Mouse (Mus musculus): ENCODE measurements at regions not wholly inside any gene's neighbourhood (a gene's known extent, or its start where the extent isn't known, plus 50 kb on each side); places are given as distances from the start of the nearest gene placed in this dataset.

DNA sequence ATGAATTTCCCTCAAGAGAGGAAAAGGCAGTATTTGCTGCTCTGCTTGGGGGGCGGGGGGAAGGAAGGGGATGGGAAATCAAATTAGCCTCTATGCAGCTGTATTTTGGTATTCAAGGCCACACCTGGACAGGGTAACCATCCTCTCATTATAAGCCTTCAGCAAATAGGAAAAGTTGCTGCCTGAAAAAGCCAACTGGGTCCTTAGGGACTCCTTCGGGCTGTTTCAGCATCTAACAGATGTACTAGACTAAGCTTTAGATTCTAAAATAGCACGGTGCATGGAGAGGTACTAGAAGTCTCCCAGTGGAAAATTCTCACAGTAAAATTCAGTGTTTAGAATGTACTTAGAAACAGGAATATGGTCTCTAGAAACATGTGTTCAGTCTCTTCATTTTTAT lies 183.1 kb downstream of the Gm13691 start:
- ATAC-seq (ENCODE audit: low TSS enrichment): peak; percentile 97

DNA sequence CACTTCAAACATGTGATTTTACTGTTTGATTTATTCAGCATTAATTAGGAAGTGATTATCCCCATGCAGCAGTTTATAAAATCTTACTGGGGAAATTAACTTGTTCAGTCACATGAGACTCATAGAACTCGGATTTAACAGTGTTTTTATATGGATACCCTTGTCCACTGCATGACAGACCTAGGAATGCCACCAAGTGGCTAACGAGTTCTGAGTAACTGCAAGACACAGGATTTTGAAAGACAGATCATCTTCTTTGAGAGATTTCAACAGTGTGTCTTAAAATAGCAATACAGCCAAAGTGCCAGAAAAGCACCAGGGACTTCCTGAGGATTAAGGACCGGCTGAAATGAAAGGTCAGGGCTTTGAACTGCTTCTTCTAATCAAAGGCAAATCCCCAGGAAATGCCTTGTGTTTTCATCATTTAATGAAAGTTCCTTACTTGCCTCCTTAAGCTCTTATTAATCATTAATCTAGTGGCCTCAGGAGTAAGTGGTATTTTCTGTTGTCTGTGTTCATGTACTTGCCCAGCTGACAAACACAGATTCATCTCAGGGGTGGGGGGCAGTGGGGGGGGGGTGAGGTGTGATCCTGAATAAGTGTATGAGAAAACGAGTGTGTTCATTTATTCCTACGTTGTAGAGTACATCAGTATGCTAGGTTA lies 193.4 kb downstream of the Gm13691 start:
- ATAC-seq (ENCODE audit: low TSS enrichment): no peak

DNA sequence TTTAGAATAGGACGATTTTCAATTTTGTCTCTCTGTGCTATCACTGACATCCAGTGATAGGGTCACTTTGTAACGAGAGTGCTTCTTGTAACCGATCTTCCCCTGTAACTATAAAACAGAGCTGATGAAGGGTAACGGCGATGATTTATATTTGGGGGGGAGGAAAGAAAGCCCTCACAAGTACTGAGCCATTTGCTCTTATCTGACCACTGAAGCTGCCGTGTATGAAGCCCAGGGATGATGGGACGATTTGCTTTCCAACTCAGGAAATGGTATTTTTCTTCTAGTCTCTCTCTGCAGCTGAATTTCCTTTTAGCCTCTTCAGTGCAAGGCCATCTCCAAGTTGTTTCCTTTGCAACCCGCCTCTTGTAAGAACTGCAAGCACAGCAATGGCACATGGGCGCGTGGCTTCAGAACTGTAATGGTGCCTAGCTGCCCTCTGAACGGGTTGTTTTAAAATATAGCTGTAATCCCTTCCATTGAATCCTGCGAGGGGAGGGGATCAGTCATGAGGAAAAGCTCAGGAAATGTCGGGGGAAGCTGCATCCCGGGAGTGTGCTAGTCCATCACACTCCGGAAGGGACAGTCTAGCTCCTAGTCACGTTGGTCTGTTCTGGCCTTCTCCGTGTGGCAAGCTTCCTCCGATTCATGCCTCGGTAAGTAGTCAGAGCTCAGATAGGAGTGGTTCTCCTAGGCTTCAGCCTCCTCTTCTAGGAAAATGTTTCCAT lies 194.1 kb downstream of the Gm13691 start:
- ATAC-seq (ENCODE audit: low TSS enrichment): no peak

GRCm38 (mm10) chr2:84185016-84185330 lies 194.6 kb downstream of the Gm13691 start:
- no peak for ATAC-seq (ENCODE audit: low TSS enrichment)

DNA sequence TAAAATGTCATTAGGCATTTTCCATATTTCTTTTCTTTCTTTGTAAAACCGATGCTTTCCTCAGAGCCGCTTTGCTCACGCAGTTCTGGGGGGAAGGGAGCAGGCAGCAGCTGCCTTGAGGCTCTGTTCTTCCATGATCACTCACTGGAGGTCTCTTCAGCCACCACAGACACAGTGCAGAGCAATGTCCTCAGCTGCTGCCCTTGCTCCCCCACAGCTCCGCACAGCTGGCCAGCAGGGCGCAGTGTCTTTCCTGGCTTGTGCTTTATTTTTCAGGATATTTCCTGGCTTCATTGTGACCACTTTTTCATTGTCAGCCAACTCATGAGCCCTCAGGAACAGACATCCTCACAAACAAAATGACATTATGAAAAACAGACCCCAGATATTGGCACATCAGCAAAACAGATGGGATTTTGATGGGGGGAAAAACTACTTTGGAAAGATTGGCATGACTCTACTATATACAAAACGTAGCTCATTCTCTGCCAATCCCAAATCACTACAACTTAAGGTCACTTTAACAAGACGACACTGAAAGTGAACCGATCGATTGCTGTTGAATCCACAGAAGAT lies 195.9 kb downstream of the Gm13691 start:
- no peak for ATAC-seq (ENCODE audit: low TSS enrichment)

DNA sequence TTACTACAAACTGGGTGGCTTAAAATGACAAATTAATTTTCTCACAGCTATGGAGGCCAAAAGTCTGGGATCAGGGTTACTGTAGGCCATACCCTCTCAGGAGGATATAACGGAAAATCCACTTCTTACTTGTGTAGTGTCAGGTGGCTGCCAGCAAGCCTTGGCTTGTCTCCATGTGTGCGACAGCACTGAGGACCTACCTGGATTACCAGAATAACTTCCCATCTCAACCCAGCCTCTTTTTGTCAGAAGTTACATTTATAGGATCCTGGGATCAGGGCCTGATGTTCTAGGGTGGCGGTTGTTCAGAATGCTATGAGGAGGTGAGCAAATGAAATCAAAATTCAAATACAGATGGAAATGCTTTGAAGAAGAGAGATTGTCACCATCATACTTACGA lies 197.1 kb downstream of the Gm13691 start:
- ATAC-seq (ENCODE audit: low TSS enrichment): no peak

DNA sequence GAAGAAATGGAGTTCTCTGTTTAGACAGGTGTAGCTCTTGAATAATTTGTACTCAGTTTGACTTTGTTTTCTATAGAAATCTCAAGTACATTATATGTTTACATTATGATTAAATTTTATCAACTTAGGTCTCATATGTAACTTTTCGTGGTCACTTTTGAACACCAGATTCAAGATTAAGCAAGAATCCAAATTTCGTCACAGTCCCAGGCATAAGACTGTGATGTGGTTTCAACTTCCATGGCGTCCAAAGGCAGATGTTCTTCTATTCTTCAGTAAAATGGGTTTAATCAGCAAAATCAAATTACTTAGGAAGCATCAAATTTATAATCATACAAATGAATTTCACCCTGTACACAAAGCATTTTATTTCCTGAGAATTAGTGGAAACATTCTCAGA lies 198.9 kb downstream of the Gm13691 start:
- no peak for ATAC-seq (ENCODE audit: low TSS enrichment)

DNA sequence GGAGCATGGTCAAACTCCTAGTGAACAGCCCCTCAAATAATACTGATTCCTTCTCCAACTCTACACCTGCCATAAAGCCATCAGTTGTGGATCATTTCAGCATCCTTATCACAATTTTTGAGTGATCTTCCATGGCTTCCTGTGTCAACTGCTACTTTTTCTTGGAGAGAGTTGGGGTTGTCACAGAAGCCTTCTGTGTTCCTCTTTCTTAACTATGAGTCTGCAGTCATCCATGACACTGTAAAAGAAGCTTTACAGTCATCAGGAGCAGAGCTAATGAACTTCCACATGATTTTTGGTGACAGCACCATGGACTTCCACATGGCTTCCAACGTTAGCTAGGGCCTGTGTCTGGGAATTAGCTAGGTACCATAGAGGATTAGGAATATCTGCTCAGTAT lies 208.1 kb downstream of the Calcrl start:
- ATAC-seq (ENCODE audit: low TSS enrichment): no peak

DNA sequence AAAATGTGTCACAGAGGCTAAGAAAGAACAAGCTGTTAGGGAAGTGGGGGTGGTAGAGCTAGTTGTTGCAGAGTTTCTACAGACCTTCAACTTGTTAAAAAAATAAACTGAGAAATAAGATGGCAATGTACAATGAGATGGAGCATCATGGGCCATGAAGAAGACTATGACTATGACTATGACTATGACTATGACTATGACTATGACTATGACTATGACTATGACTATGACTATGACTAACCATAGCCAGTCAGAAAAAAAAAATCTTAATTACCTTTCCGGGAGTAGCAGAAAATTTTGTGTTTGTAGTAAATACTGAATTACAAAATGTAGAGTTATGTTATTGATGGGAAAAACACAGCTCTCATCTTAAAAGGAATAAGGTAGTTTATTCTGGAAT lies 203.2 kb downstream of the Calcrl start:
- ATAC-seq (ENCODE audit: low TSS enrichment): no peak

- no peak for ATAC-seq (ENCODE audit: low TSS enrichment)
Observed at GRCm38 (mm10) chr2:84229777-84230176, 195.4 kb downstream of the Calcrl start.

- no peak for ATAC-seq (ENCODE audit: low TSS enrichment)
Observed at GRCm38 (mm10) chr2:84235641-84236040, 189.6 kb downstream of the Calcrl start.

DNA sequence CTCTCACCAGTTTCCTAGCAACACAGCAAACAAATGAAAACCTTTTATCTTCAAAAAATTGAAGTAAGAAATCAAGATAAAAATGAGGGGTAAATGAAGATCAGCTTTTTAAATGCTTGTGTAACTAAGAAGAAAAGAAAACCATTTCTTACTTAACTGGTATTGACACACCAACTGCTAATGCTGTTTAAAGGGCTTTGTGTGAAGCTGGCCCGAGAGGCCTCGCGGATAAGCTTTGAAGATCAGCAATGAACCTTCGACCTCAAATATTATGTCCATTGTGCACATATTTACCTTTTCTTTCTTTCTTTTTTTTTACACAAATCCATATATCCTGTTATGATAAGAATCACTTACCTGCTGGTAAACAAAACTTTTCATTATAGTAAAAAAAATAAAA lies 184.0 kb downstream of the Calcrl start:
- no peak for ATAC-seq (ENCODE audit: low TSS enrichment)

GRCm38 (mm10) chr2:84241986-84242385 lies 183.2 kb downstream of the Calcrl start:
- ATAC-seq (ENCODE audit: low TSS enrichment): no peak

- ATAC-seq (ENCODE audit: low TSS enrichment): no peak
Observed at GRCm38 (mm10) chr2:84245900-84246299, 179.3 kb downstream of the Calcrl start.

DNA sequence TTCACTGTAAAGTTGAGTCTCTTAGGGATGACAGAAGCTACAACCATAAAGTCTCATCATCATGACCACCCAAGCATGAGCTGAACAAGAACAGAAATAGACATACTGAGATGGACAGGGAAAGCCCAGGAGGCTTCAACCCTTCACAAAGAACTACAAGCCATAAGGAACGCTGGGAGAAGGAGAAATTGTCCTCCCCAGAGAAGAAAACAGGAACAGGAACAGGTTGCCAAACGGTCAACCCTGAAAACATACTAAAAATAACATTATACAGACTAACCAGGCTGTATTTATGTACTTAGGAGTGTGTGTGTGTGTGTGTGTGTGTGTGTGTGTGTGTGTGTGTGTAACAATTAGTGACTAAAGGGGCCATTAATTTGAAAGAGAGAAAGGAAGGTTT lies 178.6 kb downstream of the Calcrl start:
- ATAC-seq (ENCODE audit: low TSS enrichment): no peak

GRCm38 (mm10) chr2:84248169-84248568 lies 177.0 kb downstream of the Calcrl start:
- no peak for ATAC-seq (ENCODE audit: low TSS enrichment)

DNA sequence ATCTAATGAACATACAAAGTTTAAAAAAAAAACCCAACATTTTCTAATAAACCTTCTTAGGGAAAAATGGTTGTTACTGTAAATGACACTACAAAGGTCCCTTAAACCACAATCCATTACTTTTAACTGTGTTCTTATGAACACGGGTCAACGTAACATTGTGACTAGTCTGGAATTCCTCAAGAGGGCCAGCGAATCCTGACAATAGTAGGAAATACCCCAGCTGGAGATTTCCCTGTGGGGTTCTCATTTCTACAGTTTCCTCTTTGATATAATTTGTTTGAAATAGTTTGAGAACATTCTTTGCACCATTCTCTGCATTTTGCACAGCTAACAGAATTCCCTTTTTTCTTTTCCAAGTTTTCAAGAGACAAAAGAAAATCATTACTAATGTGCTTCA lies 175.3 kb downstream of the Calcrl start:
- no peak for ATAC-seq (ENCODE audit: low TSS enrichment)

GRCm38 (mm10) chr2:84252076-84252475 lies 173.1 kb downstream of the Calcrl start:
- no peak for ATAC-seq (ENCODE audit: low TSS enrichment)

- ATAC-seq (ENCODE audit: low TSS enrichment): no peak
Observed at GRCm38 (mm10) chr2:84258339-84259006, 166.7 kb downstream of the Calcrl start.

- ATAC-seq (ENCODE audit: low TSS enrichment): no peak
Observed at GRCm38 (mm10) chr2:84259222-84259621, 166.0 kb downstream of the Calcrl start.

GRCm38 (mm10) chr2:84260701-84261100 lies 164.5 kb downstream of the Calcrl start:
- ATAC-seq (ENCODE audit: low TSS enrichment): no peak

DNA sequence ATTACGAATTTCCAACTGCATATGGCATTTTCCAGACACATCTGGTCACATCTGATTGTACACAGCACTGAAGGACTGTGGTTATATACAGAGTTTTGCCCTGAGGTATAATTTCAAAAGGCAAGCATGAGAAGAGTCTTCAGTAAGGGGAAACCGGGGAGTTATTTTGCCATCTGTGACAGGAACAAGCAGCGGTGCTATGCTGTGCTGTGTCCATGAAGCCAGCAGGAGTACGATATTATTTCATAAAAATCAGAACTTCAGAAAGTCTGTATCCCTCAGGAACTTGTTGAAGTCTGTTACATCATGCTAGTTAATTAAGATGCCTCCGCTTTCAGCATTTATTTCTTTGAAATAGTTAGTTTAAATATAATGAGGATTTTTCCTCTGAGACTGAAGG lies 163.7 kb downstream of the Calcrl start:
- no peak for ATAC-seq (ENCODE audit: low TSS enrichment)

GRCm38 (mm10) chr2:84264485-84264884 lies 160.7 kb downstream of the Calcrl start:
- no peak for ATAC-seq (ENCODE audit: low TSS enrichment)

Data from frontal cortex, adult (tissue).